Mouse (Mus musculus) heart, postnatal 0 days (tissue): ENCODE measurements around the gene Smg7.

ENCODE experiments used
- CTCF ChIP-seq: IDR thresholded peaks from 2 replicates; pipeline ENCODE4 v1.5.1; 2016; ENCODE audit warnings: antibody characterized with exemption, control low read depth, low read depth
- EP300 ChIP-seq: IDR thresholded peaks from 2 replicates; pipeline ENCODE4 v1.6.1; 2016; ENCODE audit warnings: antibody characterized with exemption, low read depth

GRCm38 (mm10) chr1:152809541-152810252 lies 92.7 kb downstream of the Smg7 start:
- TF ChIP-seq EP300 (no peak), CTCF (peak; percentile 22; the same call in 1 of the 2 replicates)
